Mouse (Mus musculus) midbrain, postnatal 0 days (tissue): ENCODE measurements at regions not wholly inside any gene's neighbourhood (a gene's known extent, or its start where the extent isn't known, plus 50 kb on each side); places are given as distances from the start of the nearest gene placed in this dataset.
A peak's percentile ranks its signal among the peaks of the same experiment; 100 is the strongest.
"Not testable (repeated sequence)": the region's sequence is repeated elsewhere in the genome, so short reads cannot be mapped to it uniquely, and the experiment has no call there.

Experiments used
- ATAC-seq: fragments of 200-750 bp; cut with Nextera tagmentation; 2 replicates; pipeline ENCODE4 v1.8.0; 2017; ENCODE audit warnings: moderate number of reproducible peaks, mild to moderate bottlenecking, moderate TSS enrichment, moderate library complexity; ENCODE audit not compliant: low FRiP score
- DNase-seq: peaks from one replicate; pipeline ENCODE4 v3.0.0-alpha.2; 2015; ENCODE audit warnings: low spot score
- H3K27ac ChIP-seq: fragments of 300-500 bp; sonication (generic); 2 replicates; pipeline ENCODE4 v1.5.1; 2014; ENCODE audit warnings: low read depth, mild to moderate bottlenecking, low read length, mixed read lengths
- H3K27me3 ChIP-seq: fragments of 300-500 bp; sonication (generic); 2 replicates; pipeline ENCODE4 v1.6.1; 2014; ENCODE audit warnings: low read length, control low read depth, mixed read lengths; ENCODE audit not compliant: insufficient read depth
- H3K36me3 ChIP-seq: fragments of 300-500 bp; sonication (generic); 2 replicates; pipeline ENCODE4 v1.6.1; 2014; ENCODE audit warnings: low read length, control low read depth, mixed read lengths; ENCODE audit not compliant: insufficient read depth
- H3K4me1 ChIP-seq: fragments of 300-500 bp; sonication (generic); 2 replicates; pipeline ENCODE4 v1.6.1; 2014; ENCODE audit warnings: mild to moderate bottlenecking, control low read depth, antibody characterized with exemption, low read length, mixed read lengths; ENCODE audit not compliant: insufficient read depth
- H3K4me2 ChIP-seq: fragments of 300-500 bp; sonication (generic); 2 replicates; pipeline ENCODE4 v1.6.1; 2014; ENCODE audit warnings: low read depth, mild to moderate bottlenecking, low read length, mixed read lengths; ENCODE audit not compliant: poor library complexity, severe bottlenecking
- H3K4me3 ChIP-seq: fragments of 300-500 bp; sonication (generic); 2 replicates; pipeline ENCODE4 v1.5.1; 2014; ENCODE audit warnings: low read depth, mild to moderate bottlenecking, low read length, moderate library complexity
- H3K9ac ChIP-seq: fragments of 300-500 bp; sonication (generic); replicated peaks from 2 replicates; pipeline ENCODE4 v1.6.1; 2014; ENCODE audit warnings: mild to moderate bottlenecking, low read length, moderate library complexity, mixed read lengths; ENCODE audit not compliant: poor library complexity, severe bottlenecking
- H3K9me3 ChIP-seq: fragments of 300-500 bp; sonication (generic); 2 replicates; pipeline ENCODE4 v1.6.1; 2016; ENCODE audit warnings: low read length, control low read depth
- CTCF ChIP-seq: IDR thresholded peaks from 2 replicates; pipeline ENCODE4 v1.5.1; 2016; ENCODE audit warnings: antibody characterized with exemption, mild to moderate bottlenecking
- WGBS: fragments of 180-500 bp; shearing (Covaris S2); extraction: QIAGEN DNeasy Blood & Tissue Kit; methylation state at CpG from one replicate; pipeline ENCODE4 v1.1.7; 2014; 5-methylcytosine and 5-hydroxymethylcytosine counted together

GRCm38 (mm10) chr5:39219698-39220097, 343.1 kb upstream of the Clnk start:
- 69% methylated on average over 5 of the region's 5 CpGs for WGBS
- H3K4me3 ChIP-seq: no peak overlapping the region
- no peak for ATAC-seq

GRCm38 (mm10) chr5:39216326-39216725, 339.7 kb upstream of the Clnk start:
- H3K9ac ChIP-seq: no peak overlapping the region
- no peak overlapping the region for H3K4me2 ChIP-seq
- H3K9me3 ChIP-seq: no peaks in the 10 kb centered on the region
- no peaks in the 10 kb centered on the region for H3K4me1 ChIP-seq
- H3K36me3 ChIP-seq: no peaks in the 10 kb centered on the region
- no peak for TF ChIP-seq CTCF
- ATAC-seq (no peak), DNase-seq (no peak)
- H3K27me3 ChIP-seq: no peaks in the 10 kb centered on the region
- no peak overlapping the region for H3K27ac ChIP-seq
- 97% methylated on average over 5 of the region's 5 CpGs for WGBS
- H3K4me3 ChIP-seq: no peak overlapping the region

More at GRCm38 (mm10) chr5:39219698-39220097, 343.1 kb upstream of the Clnk start:
- H3K27ac ChIP-seq: no peak overlapping the region
- no peaks in the 10 kb centered on the region for H3K9me3 ChIP-seq
- no peak for TF ChIP-seq CTCF
- H3K36me3 ChIP-seq: no peaks in the 10 kb centered on the region
- H3K9ac ChIP-seq: no peak overlapping the region
- no peak overlapping the region for H3K4me2 ChIP-seq
- H3K4me1 ChIP-seq: no peaks in the 10 kb centered on the region
- no peaks in the 10 kb centered on the region for H3K27me3 ChIP-seq
- DNase-seq: no peak

- Histone ChIP-seq H3K27ac (no peak overlapping the region), H3K27me3 (no peaks in the 10 kb centered on the region), H3K9me3 (no peaks in the 10 kb centered on the region), H3K36me3 (no peaks in the 10 kb centered on the region), H3K9ac (no peak overlapping the region), H3K4me1 (no peaks in the 10 kb centered on the region), H3K4me3 (no peak overlapping the region), H3K4me2 (no peak overlapping the region)
- TF ChIP-seq CTCF: peak; percentile 37
- DNase-seq (no peak), ATAC-seq (no peak)
- 65% methylated on average over 3 of the region's 3 CpGs for WGBS
Observed at GRCm38 (mm10) chr5:39215016-39215415, 338.4 kb upstream of the Clnk start.

- peak; percentile 60 for DNase-seq
- Histone ChIP-seq H3K4me1 (no peaks in the 10 kb centered on the region), H3K9ac (no peak overlapping the region), H3K9me3 (no peaks in the 10 kb centered on the region), H3K4me3 (no peak overlapping the region), H3K4me2 (no peak overlapping the region), H3K36me3 (no peaks in the 10 kb centered on the region), H3K27me3 (no peaks in the 10 kb centered on the region), H3K27ac (no peak overlapping the region)
- TF ChIP-seq CTCF: no peak
- ATAC-seq: peak; percentile 52; the same call in 1 of the 2 replicates
Observed at GRCm38 (mm10) chr5:39212550-39212949, 335.9 kb upstream of the Clnk start.

GRCm38 (mm10) chr5:39198856-39199255, 322.2 kb upstream of the Clnk start:
- TF ChIP-seq CTCF: no peak

GRCm38 (mm10) chr5:39191153-39191552, 314.5 kb upstream of the Clnk start:
- not testable (repeated sequence) for DNase-seq, H3K36me3 ChIP-seq, H3K9me3 ChIP-seq, ATAC-seq, H3K4me3 ChIP-seq, H3K9ac ChIP-seq, H3K4me2 ChIP-seq, H3K27me3 ChIP-seq, H3K27ac ChIP-seq, H3K4me1 ChIP-seq
- 85% methylated on average over 2 of the region's 4 CpGs for whole genome bisulfite sequencing

More at GRCm38 (mm10) chr5:39198856-39199255, 322.2 kb upstream of the Clnk start:
- no peaks in the 10 kb centered on the region for H3K9me3 ChIP-seq
- no peaks in the 10 kb centered on the region for H3K36me3 ChIP-seq
- no peak overlapping the region for H3K27ac ChIP-seq
- ATAC-seq (no peak), DNase-seq (no peak)
- no peak overlapping the region for H3K9ac ChIP-seq
- H3K4me2 ChIP-seq: no peak overlapping the region
- H3K4me3 ChIP-seq: no peak overlapping the region
- H3K27me3 ChIP-seq: no peaks in the 10 kb centered on the region
- H3K4me1 ChIP-seq: no peaks in the 10 kb centered on the region
